Mouse (Mus musculus): ENCODE results near the gene Olfr1054.
"Not testable (repeated sequence)": the region's sequence is repeated elsewhere in the genome, so short reads cannot be mapped to it uniquely, and the experiment has no call there.

Gene Olfr1054

DNA sequence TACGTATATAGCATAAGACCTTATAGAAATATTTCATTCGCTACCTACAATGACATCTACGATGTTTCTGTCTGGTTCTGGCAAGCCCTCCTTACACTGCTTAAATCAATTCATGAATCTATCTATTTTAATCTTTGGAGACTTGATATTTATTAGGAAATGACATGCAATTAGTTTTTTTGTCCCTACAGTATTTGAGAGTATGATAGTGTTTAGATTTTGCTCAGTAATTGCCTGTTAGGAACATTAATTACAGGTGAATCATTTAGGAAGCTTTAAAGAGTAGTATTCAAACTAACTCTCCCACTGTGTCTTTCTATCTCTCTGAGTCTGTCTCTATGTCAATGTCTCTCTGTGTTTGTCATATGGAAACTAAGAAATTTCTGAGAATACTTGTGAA lies at the start of gene Olfr1054:
Gene Olfr1054, minus strand, starts transcription at position 101 of the 400 bp plus-strand sequence.
- DNase-seq (ENCODE audit: low spot score): no peak

GRCm38 (mm10) chr2:86378293-86378692 lies 43.1 kb upstream of the Olfr1054 start, which contains the start of gene Olfr1057:
Gene Olfr1057 (minus strand): TSS chr2:86378393.
- DNase-seq (ENCODE audit: low spot score): no peak

GRCm38 (mm10) chr2:86366342-86366741 lies 31.1 kb upstream of the Olfr1054 start:
- DNase-seq (ENCODE audit: low spot score): not testable (repeated sequence)

GRCm38 (mm10) chr2:86362369-86362768 lies 27.1 kb upstream of the Olfr1054 start, which contains the start of gene Olfr1056:
Gene Olfr1056 (minus strand): TSS chr2:86362469.
- no peak for DNase-seq (ENCODE audit: low spot score)

DNA sequence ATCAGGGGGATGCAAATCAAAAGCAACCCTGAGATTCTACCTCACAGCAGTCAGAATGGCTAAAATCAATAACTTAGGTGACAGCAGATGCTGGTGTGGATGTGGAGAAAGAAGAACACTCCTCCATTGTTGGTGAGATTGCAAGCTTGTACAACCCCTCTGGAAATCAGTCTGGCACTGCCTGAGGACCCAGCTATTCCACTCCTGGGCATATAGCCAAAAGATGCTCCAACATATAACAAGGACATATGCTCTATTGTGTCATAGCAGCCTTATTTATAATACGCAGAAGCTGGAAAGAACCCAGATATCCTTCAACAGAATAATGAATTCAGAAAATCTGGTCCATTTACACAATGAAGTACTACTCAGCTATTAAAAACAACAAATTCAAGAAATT lies 16.5 kb upstream of the Olfr1054 start:
- DNase-seq (ENCODE audit: low spot score): not testable (repeated sequence)

GRCm38 (mm10) chr2:86350184-86350583 lies 15.0 kb upstream of the Olfr1054 start, which contains the start of gene Olfr1055:
Gene Olfr1055 (minus strand): TSS chr2:86350284.
- DNase-seq (ENCODE audit: low spot score): no peak

- no peak for DNase-seq (ENCODE audit: low spot score)
Measured at GRCm38 (mm10) chr2:86315184-86315583, 20.0 kb downstream of the Olfr1054 start, which contains the start of gene Olfr1053. Gene Olfr1053 (minus strand): TSS chr2:86315284.

- no peak for DNase-seq (ENCODE audit: low spot score)
Measured at GRCm38 (mm10) chr2:86292155-86292554, 43.1 kb downstream of the Olfr1054 start, which contains the start of gene Olfr1052. Gene Olfr1052 (plus strand): TSS chr2:86292455.
